Mouse (Mus musculus) heart, postnatal 25 days (tissue): ENCODE measurements around the gene Zfhx3. TPM values are rescaled to one million over a fixed set of nuclear protein-coding genes. Genes with fewer than 3 reads are reported as not detected.

ENCODE experiments used
- DNase-seq: peaks from one replicate; pipeline ENCODE4 v3.0.0; 2022; ENCODE audit warnings: low spot score
- intact Hi-C: fragments of 180-260 bp; cut with DNase I; formaldehyde crosslinking; loops from one replicate; pipeline ENCODE4 v1.15.1; 2025
- total RNA-seq, 2 experiments: library from RNA; stranded (reverse); gene quantifications; 2 replicates each; pipeline ENCODE4 v1.2.3; 2021

Zfhx3 gene
- total RNA-seq, 2 experiments from 2014 or later: 6.0 to 8.2 TPM

- intact Hi-C loops: loop anchor here (5.0 kb wide), 1 partner anchor 124 kb away; no protein-coding TSS in a partner anchor
- no peak for DNase-seq
Measured at GRCm38 (mm10) chr8:108788156-108788761, 845.8 kb downstream of the Zfhx3 start.

- no peak for DNase-seq
- intact Hi-C loops: loop anchor here (5.0 kb wide), 1 partner anchor 124 kb away; no protein-coding TSS in a partner anchor
Measured at GRCm38 (mm10) chr8:108788762-108789157, 846.3 kb downstream of the Zfhx3 start.

- DNase-seq: no peak
- intact Hi-C loops: no loop called here
Measured at GRCm38 (mm10) chr8:108790559-108791293, 848.3 kb downstream of the Zfhx3 start.

- intact Hi-C loops: no loop called here
- DNase-seq: no peak
Measured at GRCm38 (mm10) chr8:108796076-108796475, 853.6 kb downstream of the Zfhx3 start.

GRCm38 (mm10) chr8:108796882-108797281, 854.4 kb downstream of the Zfhx3 start:
- intact Hi-C loops: no loop called here

GRCm38 (mm10) chr8:108798012-108798411, 855.6 kb downstream of the Zfhx3 start:
- peak; percentile 73 for DNase-seq
- intact Hi-C loops: no loop called here

More at GRCm38 (mm10) chr8:108796882-108797281, 854.4 kb downstream of the Zfhx3 start:
- DNase-seq: no peak

- intact Hi-C loops: no loop called here
- DNase-seq: no peak
Measured at GRCm38 (mm10) chr8:108799250-108799649, 856.8 kb downstream of the Zfhx3 start.

- DNase-seq: no peak
- intact Hi-C loops: no loop called here
Measured at GRCm38 (mm10) chr8:108800357-108800756, 857.9 kb downstream of the Zfhx3 start.

GRCm38 (mm10) chr8:108803017-108803416, 860.6 kb downstream of the Zfhx3 start:
- no peak for DNase-seq
- intact Hi-C loops: no loop called here

- intact Hi-C loops: no loop called here
- no peak for DNase-seq
Measured at GRCm38 (mm10) chr8:108811694-108812093, 869.2 kb downstream of the Zfhx3 start.

GRCm38 (mm10) chr8:108813375-108813774, 870.9 kb downstream of the Zfhx3 start:
- intact Hi-C loops: no loop called here
- no peak for DNase-seq

- DNase-seq: no peak
- intact Hi-C loops: no loop called here
Measured at GRCm38 (mm10) chr8:108819271-108819671, 876.8 kb downstream of the Zfhx3 start.

GRCm38 (mm10) chr8:108819826-108820225, 877.4 kb downstream of the Zfhx3 start:
- no peak for DNase-seq
- intact Hi-C loops: no loop called here

GRCm38 (mm10) chr8:108820634-108821033, 878.2 kb downstream of the Zfhx3 start:
- intact Hi-C loops: no loop called here
- no peak for DNase-seq

- no peak for DNase-seq
- intact Hi-C loops: no loop called here
Measured at GRCm38 (mm10) chr8:108822841-108823266, 880.4 kb downstream of the Zfhx3 start.

- no peak for DNase-seq
- intact Hi-C loops: no loop called here
Measured at GRCm38 (mm10) chr8:108824049-108824448, 881.6 kb downstream of the Zfhx3 start.

GRCm38 (mm10) chr8:108826414-108826813, 884.0 kb downstream of the Zfhx3 start:
- DNase-seq: no peak
- intact Hi-C loops: no loop called here

- DNase-seq: no peak
- intact Hi-C loops: no loop called here
Measured at GRCm38 (mm10) chr8:108827428-108827827, 885.0 kb downstream of the Zfhx3 start.

GRCm38 (mm10) chr8:108829305-108829717, 886.9 kb downstream of the Zfhx3 start:
- no peak for DNase-seq
- intact Hi-C loops: no loop called here

GRCm38 (mm10) chr8:108835143-108835542, 892.7 kb downstream of the Zfhx3 start:
- intact Hi-C loops: no loop called here
- DNase-seq: no peak

- intact Hi-C loops: no loop called here
- DNase-seq: no peak
Measured at GRCm38 (mm10) chr8:108837788-108838187, 895.3 kb downstream of the Zfhx3 start.
